Mouse (Mus musculus) limb, embryonic 15.5 days (tissue): ENCODE results near the gene Acsl1. TPM values are rescaled to one million over a fixed set of nuclear protein-coding genes. Genes with fewer than 3 reads are reported as not detected.
"Not testable (repeated sequence)": the region's sequence is repeated elsewhere in the genome, so short reads cannot be mapped to it uniquely, and the experiment has no call there.

Experiments
- ATAC-seq: fragments of 200-750 bp; cut with Nextera tagmentation; 2 replicates; pipeline ENCODE4 v1.8.0; 2017; ENCODE audit warnings: low read depth, moderate TSS enrichment; ENCODE audit not compliant: insufficient number of reproducible peaks, low FRiP score, low TSS enrichment
- H3K27ac ChIP-seq: fragments of 300-500 bp; sonication (generic); 2 replicates; pipeline ENCODE4 v1.5.1; 2015; ENCODE audit warnings: moderate library complexity, mild to moderate bottlenecking, inconsistent platforms
- H3K27me3 ChIP-seq: fragments of 300-500 bp; sonication (generic); 2 replicates; pipeline ENCODE4 v1.6.1; 2015; ENCODE audit warnings: inconsistent platforms
- H3K36me3 ChIP-seq: fragments of 300-500 bp; sonication (generic); 2 replicates; pipeline ENCODE4 v1.6.1; 2015; ENCODE audit warnings: inconsistent platforms
- H3K4me1 ChIP-seq: fragments of 300-500 bp; sonication (generic); 2 replicates; pipeline ENCODE4 v1.6.1; 2015; ENCODE audit warnings: inconsistent platforms
- H3K4me2 ChIP-seq: fragments of 300-500 bp; sonication (generic); 2 replicates; pipeline ENCODE4 v1.6.1; 2015; ENCODE audit warnings: mild to moderate bottlenecking, inconsistent platforms
- H3K4me3 ChIP-seq: fragments of 300-500 bp; sonication (generic); 2 replicates; pipeline ENCODE4 v1.5.1; 2015; ENCODE audit warnings: mild to moderate bottlenecking, inconsistent platforms
- H3K9ac ChIP-seq: fragments of 300-500 bp; sonication (generic); 2 replicates; pipeline ENCODE4 v1.6.1; 2015; ENCODE audit warnings: inconsistent platforms
- H3K9me3 ChIP-seq: fragments of 300-500 bp; sonication (generic); 2 replicates; pipeline ENCODE4 v1.6.1; 2016; ENCODE audit warnings: inconsistent platforms
- WGBS: fragments of 180-500 bp; shearing (Covaris S2); methylation state at CpG from one replicate; pipeline ENCODE4 v1.1.7; 2015; 5-methylcytosine and 5-hydroxymethylcytosine counted together
- polyA plus RNA-seq: library from polyadenylated mRNA; unstranded; fragments of >200 nt; fragmentation: Nextera tagmentation; extraction: Ambion mirVana; gene quantifications from 2 replicates; pipeline ENCODE4 v1.2.1, GENCODE M21; 2015

Acsl1 gene
- polyA plus RNA-seq, 1 experiment from 2014 or later, result 50.3 TPM

GRCm38 (mm10) chr8:46569659-46570441 is 99.0 kb downstream of the Acsl1 start:
- Histone ChIP-seq H3K9me3 (no peaks in the 10 kb centered on the region), H3K4me3 (no peak overlapping the region), H3K4me2 (no peak overlapping the region), H3K36me3 (peaks cover 21% of the 10 kb centered on the region; the same call in 1 of the 2 replicates), H3K27ac (no peak overlapping the region), H3K4me1 (no peaks in the 10 kb centered on the region), H3K9ac (no peak overlapping the region), H3K27me3 (no peaks in the 10 kb centered on the region)
- WGBS, result 84% methylated on average over 19 of the region's 19 CpGs
- no peak for ATAC-seq

- Histone ChIP-seq H3K4me2 (no peak overlapping the region), H3K9ac (no peak overlapping the region), H3K9me3 (no peaks in the 10 kb centered on the region), H3K4me1 (no peaks in the 10 kb centered on the region), H3K36me3 (peaks cover 22% of the 10 kb centered on the region; the same call in 1 of the 2 replicates), H3K27me3 (no peaks in the 10 kb centered on the region), H3K27ac (no peak overlapping the region), H3K4me3 (no peak overlapping the region)
- whole genome bisulfite sequencing, result 84% methylated on average over 10 of the region's 14 CpGs
- no peak for ATAC-seq
These were observed 99.8 kb downstream of the Acsl1 start for GRCm38 (mm10) chr8:46570673-46571072.

- WGBS, result 71% methylated on average over 2 of the region's 2 CpGs
- peaks cover 44% of the 10 kb centered on the region for H3K36me3 ChIP-seq
- H3K4me1 ChIP-seq, result no peaks in the 10 kb centered on the region
- H3K27me3 ChIP-seq, result no peaks in the 10 kb centered on the region
- no peak overlapping the region for H3K9ac ChIP-seq
- no peak for ATAC-seq
- no peak overlapping the region for H3K27ac ChIP-seq
- H3K4me2 ChIP-seq, result no peak overlapping the region
- H3K4me3 ChIP-seq, result no peak overlapping the region
- H3K9me3 ChIP-seq, result no peaks in the 10 kb centered on the region
These were observed 102.6 kb downstream of the Acsl1 start for GRCm38 (mm10) chr8:46573446-46573845.

- WGBS, result 90% methylated on average over 2 of the region's 2 CpGs
- Histone ChIP-seq H3K36me3 (peaks cover 49% of the 10 kb centered on the region), H3K4me2 (no peak overlapping the region), H3K4me1 (no peaks in the 10 kb centered on the region), H3K9me3 (no peaks in the 10 kb centered on the region), H3K4me3 (no peak overlapping the region), H3K9ac (no peak overlapping the region), H3K27me3 (no peaks in the 10 kb centered on the region), H3K27ac (no peak overlapping the region)
- ATAC-seq, result no peak
These were observed 103.1 kb downstream of the Acsl1 start for GRCm38 (mm10) chr8:46573964-46574363.

DNA sequence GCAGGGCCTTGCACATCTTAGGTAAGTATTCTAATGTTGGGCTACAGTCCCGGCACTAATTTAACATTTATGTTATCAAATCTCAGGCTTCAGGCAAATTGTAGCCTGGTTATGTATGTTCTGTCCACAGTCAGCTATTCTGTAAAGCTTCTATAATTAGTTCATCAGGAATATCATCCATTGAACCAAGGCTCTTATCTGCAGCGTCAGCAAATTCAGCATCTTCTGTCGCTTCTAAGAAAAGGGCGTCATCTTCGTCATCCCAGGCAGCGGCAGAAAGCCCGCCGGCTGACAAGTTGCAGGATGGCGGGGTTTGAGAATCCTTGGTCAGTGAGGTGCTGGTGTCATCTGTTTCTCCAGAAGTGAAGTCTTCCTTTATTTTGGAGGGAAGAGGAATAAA is 108.0 kb downstream of the Acsl1 start:
- Histone ChIP-seq H3K4me3 (no peak overlapping the region), H3K4me2 (no peak overlapping the region), H3K9ac (no peak overlapping the region), H3K27ac (no peak overlapping the region), H3K9me3 (no peaks in the 10 kb centered on the region), H3K36me3 (peaks cover 51% of the 10 kb centered on the region), H3K27me3 (no peaks in the 10 kb centered on the region), H3K4me1 (no peaks in the 10 kb centered on the region)
- WGBS, result 96% methylated on average over 9 of the region's 9 CpGs
- ATAC-seq, result no peak

DNA sequence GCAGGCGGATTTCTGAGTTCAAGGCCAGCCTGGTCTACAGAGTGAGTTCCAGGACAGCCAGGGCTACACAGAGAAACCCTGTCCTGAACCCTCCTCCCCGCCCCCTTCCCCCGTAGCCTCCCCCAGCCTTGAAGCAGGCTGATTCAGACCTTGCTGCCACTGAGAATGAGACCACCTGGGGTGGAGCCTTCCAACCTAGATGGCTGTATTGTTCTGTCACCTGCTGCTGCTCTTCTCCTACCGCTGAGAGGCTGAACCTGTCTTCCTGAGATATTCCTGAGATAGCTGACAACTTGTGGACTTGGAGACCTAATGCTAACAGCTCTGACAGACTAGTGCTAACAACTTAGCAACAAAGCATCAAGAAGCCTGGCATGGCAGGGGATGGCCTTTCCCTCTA is 113.5 kb downstream of the Acsl1 start:
- H3K4me3 ChIP-seq, H3K27ac ChIP-seq, H3K4me2 ChIP-seq, H3K4me1 ChIP-seq, H3K9ac ChIP-seq, H3K9me3 ChIP-seq, H3K27me3 ChIP-seq, ATAC-seq: not testable (repeated sequence)
- WGBS, result 53% methylated on average over 4 of the region's 4 CpGs
- peaks cover 12% of the 10 kb centered on the region for H3K36me3 ChIP-seq

DNA sequence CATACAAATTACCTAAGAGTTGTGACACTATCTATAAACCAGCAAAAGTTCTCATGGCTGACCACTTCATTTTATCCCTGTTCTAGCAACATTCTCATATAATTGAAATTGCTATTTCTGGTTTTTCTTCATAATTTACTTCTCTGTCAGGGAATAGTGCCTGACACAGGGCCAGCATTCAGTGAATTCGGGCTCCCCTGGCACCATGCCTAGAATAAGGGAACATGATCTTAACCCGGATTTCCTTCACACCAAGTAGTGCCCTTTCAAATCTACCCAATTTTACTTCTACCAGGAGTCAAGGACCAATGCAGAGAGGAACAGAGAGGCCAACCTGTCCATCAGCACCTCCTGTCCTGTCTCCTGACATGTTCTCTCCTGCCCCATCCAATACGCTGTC is 114.7 kb downstream of the Acsl1 start:
- 61% methylated on average over 3 of the region's 3 CpGs for WGBS
- H3K27ac ChIP-seq, result no peak overlapping the region
- no peaks in the 10 kb centered on the region for H3K27me3 ChIP-seq
- H3K36me3 ChIP-seq, result peaks cover 10% of the 10 kb centered on the region; the same call in 1 of the 2 replicates
- no peaks in the 10 kb centered on the region for H3K9me3 ChIP-seq
- no peak overlapping the region for H3K4me3 ChIP-seq
- H3K4me1 ChIP-seq, result no peaks in the 10 kb centered on the region
- no peak overlapping the region for H3K4me2 ChIP-seq
- no peak overlapping the region for H3K9ac ChIP-seq
- no peak for ATAC-seq

Other genes with a start within 250 kb of the Acsl1 start
- gene Helt, start 176.4 kb upstream of the Acsl1 start, polyA plus RNA-seq, result not detected in 2 replicates
- gene Cenpu, start 81.0 kb downstream of the Acsl1 start, polyA plus RNA-seq, result 9.2 and 10.2 TPM in 2 replicates
- 11.4 and 12.4 TPM in 2 replicates for gene Primpol, start 146.2 kb downstream of the Acsl1 start, polyA plus RNA-seq
- 72.3 and 74.0 TPM in 2 replicates for gene Casp3, start 146.3 kb downstream of the Acsl1 start, polyA plus RNA-seq